Mouse (Mus musculus): ENCODE results near the gene Serpina3n.
"Not testable (repeated sequence)": the region's sequence is repeated elsewhere in the genome, so short reads cannot be mapped to it uniquely, and the experiment has no call there.

Serpina3n gene

GRCm38 (mm10) chr12:104433214-104433613, 26.7 kb downstream of the Serpina3n start:
- no peak for ATAC-seq (ENCODE audit: insufficient number of reproducible peaks, low FRiP score, low TSS enrichment)

DNA sequence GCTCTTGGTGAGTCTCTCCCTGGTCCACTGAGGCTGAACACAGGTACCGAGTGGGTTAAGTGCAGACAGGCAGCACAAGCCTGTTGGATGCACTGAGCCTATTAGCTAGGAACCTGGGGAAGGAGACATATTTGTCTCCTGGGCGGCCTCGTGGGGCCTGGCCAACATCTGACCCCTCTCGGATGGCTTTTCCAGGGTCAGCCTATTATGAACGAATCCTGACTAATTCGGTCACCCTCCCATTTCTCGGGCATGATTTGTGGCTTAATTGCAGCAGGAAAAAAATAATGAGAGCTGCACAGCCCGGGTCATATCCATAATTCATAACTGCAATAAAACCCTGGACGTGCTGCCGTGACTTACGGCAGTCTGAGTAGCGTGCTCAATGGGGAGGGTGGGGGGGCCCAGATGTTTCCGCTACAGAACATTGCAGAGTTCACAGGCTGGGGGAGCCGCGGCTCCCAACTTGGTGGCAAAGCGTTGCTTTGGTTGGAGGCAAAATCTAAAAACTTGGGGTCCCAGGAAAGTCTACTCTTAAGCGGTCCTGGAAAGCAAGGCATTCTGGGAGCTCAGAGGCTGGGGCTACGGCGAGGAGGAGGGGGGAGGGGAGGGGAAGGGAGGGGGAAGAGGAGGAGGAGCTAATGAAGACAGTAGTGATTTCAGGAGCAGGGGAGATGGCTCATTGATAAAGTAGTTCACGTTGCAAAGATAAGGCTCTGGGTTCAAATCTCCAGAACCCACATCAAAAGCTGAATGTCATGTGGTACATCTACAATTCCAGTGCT, 27.6 kb downstream of the Serpina3n start:
- ATAC-seq (ENCODE audit: insufficient number of reproducible peaks, low FRiP score, low TSS enrichment), result no peak

DNA sequence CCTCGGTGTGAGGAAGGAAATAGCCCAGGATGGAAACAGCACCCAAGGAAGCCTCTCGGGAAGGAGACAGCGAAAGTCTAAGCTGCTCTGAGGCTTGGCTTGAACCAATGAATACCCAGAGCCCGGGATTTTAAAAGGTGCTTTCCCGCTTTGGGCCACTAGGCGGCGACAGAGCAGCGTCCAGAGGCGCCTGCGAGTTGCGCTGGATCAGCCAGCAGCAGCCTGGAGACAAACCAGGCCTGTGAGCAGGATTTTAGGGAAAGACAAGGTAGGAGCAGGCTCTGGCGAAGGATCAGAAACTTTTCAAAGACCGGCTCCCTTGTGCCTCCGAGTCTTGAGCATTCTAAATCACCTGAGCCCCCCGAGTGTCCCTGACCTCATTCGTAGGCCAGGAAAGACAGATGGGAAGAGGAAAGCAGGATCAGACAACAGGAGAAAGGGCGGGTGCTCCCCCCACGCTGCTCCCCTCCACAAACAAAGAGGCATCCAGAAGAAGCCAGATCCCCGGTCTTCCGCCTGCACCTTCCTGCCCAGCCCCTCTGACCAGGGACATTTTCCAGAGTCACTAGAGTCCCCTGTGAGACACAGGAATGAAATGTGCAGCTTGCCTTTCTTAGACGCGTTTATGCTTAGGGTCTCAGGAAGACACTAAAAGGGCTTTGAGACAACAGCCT, 33.7 kb downstream of the Serpina3n start:
- peak; percentile 53 for ATAC-seq (ENCODE audit: insufficient number of reproducible peaks, low FRiP score, low TSS enrichment)

- no peak for ATAC-seq (ENCODE audit: insufficient number of reproducible peaks, low FRiP score, low TSS enrichment)
Measured at GRCm38 (mm10) chr12:104443716-104444115, 37.2 kb downstream of the Serpina3n start.

DNA sequence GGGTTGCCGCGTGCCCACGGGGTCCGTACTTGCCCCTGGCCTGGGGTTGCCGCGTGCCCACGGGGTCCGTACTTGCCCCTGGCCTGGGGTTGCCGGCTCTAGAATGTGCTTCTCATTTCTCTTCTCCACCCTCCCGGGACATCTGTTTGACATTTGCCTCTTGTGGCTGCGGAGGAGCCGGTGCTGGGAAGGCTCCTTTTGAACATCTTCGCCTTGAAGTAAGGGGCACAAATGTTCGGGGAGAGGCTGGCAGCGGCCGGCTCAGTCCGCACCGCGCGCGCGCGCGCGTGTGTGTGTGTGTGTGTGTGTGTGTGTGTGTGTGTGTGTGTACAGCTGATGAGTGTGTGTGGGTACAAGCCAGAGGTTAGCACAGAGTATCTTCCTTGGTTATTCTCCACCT, 40.5 kb downstream of the Serpina3n start:
- not testable (repeated sequence) for ATAC-seq (ENCODE audit: insufficient number of reproducible peaks, low FRiP score, low TSS enrichment)

DNA sequence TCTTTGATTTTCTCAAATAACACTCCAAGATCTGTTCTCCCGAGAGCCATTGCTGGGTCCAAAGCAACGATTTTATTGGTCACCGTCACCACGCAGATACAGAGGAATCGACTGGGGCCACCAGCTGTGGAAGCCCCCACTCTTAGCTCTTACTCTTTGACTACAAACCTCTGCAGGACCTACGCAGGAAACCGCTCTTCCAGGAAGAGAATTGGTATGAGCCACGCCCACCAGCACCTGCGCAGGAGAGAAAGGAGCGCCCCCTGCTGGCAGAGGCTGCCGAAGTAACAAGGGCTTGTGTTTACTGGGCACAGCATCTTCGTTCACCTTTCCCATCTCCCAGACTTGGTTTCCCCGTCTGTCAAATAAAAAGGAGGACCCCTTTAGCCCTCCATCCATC, 41.6 kb downstream of the Serpina3n start:
- no peak for ATAC-seq (ENCODE audit: insufficient number of reproducible peaks, low FRiP score, low TSS enrichment)

GRCm38 (mm10) chr12:104450257-104450656, 43.7 kb downstream of the Serpina3n start:
- ATAC-seq (ENCODE audit: insufficient number of reproducible peaks, low FRiP score, low TSS enrichment), result no peak

GRCm38 (mm10) chr12:104453002-104453401, 46.5 kb downstream of the Serpina3n start:
- ATAC-seq (ENCODE audit: insufficient number of reproducible peaks, low FRiP score, low TSS enrichment), result no peak

- ATAC-seq (ENCODE audit: insufficient number of reproducible peaks, low FRiP score, low TSS enrichment), result no peak
Measured at GRCm38 (mm10) chr12:104459377-104459776, 52.8 kb downstream of the Serpina3n start.

DNA sequence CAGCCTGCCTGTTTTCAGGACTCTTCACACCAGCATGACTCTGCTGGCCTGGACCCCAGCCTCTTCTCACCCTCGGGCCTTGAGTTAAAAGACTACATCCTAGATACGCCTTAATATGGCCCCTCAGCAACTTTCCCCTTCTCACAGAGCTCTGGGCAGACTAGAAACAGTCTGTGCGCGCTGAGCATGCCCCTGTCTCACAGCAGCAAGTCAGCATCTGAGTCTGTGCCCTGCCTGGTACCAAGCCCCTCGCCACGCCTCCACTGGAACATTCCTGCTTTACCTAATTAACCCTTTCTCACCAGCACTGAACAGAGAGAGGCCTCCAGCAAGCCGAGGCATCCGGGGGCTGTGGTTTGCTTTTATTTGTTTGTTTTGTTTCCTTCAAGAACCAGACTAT, 54.8 kb downstream of the Serpina3n start:
- no peak for ATAC-seq (ENCODE audit: insufficient number of reproducible peaks, low FRiP score, low TSS enrichment)
